Mouse (Mus musculus): ENCODE data around the gene Lmtk3. TPM values are rescaled to one million over a fixed set of nuclear protein-coding genes. Genes with fewer than 3 reads are reported as not detected.
A peak's percentile ranks its signal among the peaks of the same experiment; 100 is the strongest.

Gene Lmtk3
- polyA plus RNA-seq, 2 experiments: 0.18 TPM; not detected in 1

DNA sequence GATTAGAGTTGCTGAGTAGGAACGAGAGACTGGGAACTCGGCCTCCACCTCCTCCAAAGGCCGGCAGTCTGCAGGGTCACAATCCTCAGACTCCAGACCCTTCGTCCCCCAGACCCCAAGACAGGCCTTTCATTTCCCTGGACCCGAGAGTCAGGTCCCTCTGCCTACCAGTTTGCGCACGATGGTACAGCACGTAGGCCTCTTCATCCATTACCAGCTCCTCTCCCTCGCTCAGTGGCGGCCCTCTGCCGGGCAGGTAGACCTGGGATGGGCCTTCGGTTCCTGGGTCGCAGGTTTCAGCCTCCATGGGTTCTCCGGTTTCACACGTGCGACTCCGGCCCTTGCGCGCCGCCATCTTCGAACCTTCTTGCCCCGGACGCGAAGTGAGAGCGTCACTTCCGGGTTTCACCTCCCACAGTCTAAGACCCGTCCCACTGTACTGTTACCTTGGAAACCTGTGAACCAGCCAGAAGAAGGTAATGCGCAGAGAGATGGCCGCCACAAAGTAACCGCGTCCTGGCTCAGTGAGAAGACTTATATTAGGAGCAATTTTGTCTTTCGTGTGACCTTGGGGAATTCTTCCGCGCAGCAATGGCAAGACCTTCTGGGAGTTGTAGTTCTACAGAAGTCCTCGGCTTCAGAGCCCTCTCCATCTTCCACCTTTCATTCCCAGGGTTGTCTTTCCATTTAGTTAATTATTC, 47.0 kb downstream of the Lmtk3 start, which contains the start of gene Grwd1:
TSS of gene Grwd1 (minus strand) at position 518 of the 701 bp plus-strand sequence.
- peaks cover 0 to 7% of the 10 kb centered on the region in 2 experiments; a peak in 3 of 4 replicates for H3K4me1 ChIP-seq (replicated peaks; ENCODE audit: control insufficient read depth in 2 of 2, insufficient read depth in 2 of 2, low read length in 1 of 2)
- no peak within 1 kb of the TSS for H3K27ac ChIP-seq
- H3K4me2 ChIP-seq (ENCODE audit: low read depth): peak within 1 kb of the TSS; percentile 76
- H3K4me3 ChIP-seq (ENCODE audit: insufficient read depth in 1 of 2, low read depth in 2 of 2, low read length in 2 of 2): peak within 1 kb of the TSS; percentile 72 to 77
- H3K36me3 ChIP-seq (replicated peaks; ENCODE audit: control insufficient read depth, insufficient read depth, low read depth): peaks cover 27% of the 10 kb centered on the region
- ATAC-seq (ENCODE audit: insufficient read depth) (peak; percentile 81), DNase-seq (ENCODE audit: low read depth in 3 of 3, low spot score in 3 of 3) (peak; percentile 71 to 77 (median 75))
- no peak for TF ChIP-seq CTCF (IDR thresholded peaks at IDR 0.05; ENCODE audit: low read depth)
- TF ChIP-seq EP300 (IDR thresholded peaks at IDR 0.05; ENCODE audit: low read depth): no peak
- WGBS (ENCODE audit: insufficient replicate concordance): under 1% methylated on average over 35 of the region's 35 CpGs
- peak within 1 kb of the TSS; percentile 50 for H3K9ac ChIP-seq (replicated peaks)
- H3K9me3 ChIP-seq (ENCODE audit: control insufficient read depth, low read length): no peaks in the 10 kb centered on the region
- H3K27me3 ChIP-seq (ENCODE audit: control insufficient read depth, insufficient read depth, low read length): peaks cover 45% of the 10 kb centered on the region

DNA sequence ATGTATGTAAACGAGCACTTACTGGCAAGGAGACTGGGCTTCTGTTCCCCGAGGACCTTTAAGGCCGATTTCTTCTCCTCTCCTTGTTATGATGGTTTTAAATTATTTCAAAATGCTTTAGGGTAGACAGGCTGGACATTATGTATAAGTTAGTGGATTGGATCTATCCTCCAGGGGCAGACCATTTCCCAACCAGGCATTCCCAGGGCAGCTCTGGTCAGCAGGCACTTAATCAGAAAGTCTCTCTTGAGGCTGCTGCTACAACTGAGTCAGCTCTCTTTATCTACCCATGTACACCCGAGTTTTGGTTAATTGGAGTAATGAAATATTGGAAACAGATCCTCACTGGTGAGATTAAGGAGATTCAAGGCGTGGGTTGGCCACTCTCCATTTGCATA, 47.6 kb downstream of the Lmtk3 start:
- peak overlapping the region; percentile 72 to 77 for H3K4me3 ChIP-seq (ENCODE audit: insufficient read depth in 1 of 2, low read depth in 2 of 2, low read length in 2 of 2)
- peak overlapping the region; percentile 76 for H3K4me2 ChIP-seq (ENCODE audit: low read depth)
- H3K9ac ChIP-seq (replicated peaks): peak overlapping the region; percentile 50; the same call in 1 of the 2 replicates
- TF ChIP-seq CTCF (IDR thresholded peaks at IDR 0.05; ENCODE audit: low read depth): no peak
- TF ChIP-seq EP300 (IDR thresholded peaks at IDR 0.05; ENCODE audit: low read depth): no peak
- peaks cover 48% of the 10 kb centered on the region for H3K27me3 ChIP-seq (ENCODE audit: control insufficient read depth, insufficient read depth, low read length)
- peaks cover 0 to 7% of the 10 kb centered on the region in 2 experiments; a peak in 3 of 4 replicates for H3K4me1 ChIP-seq (replicated peaks; ENCODE audit: control insufficient read depth in 2 of 2, insufficient read depth in 2 of 2, low read length in 1 of 2)
- H3K9me3 ChIP-seq (ENCODE audit: control insufficient read depth, low read length): no peaks in the 10 kb centered on the region
- H3K27ac ChIP-seq: no peak overlapping the region
- no peak for DNase-seq (ENCODE audit: low read depth in 3 of 3, low spot score in 3 of 3)
- 13% methylated on average over 5 of the region's 5 CpGs for WGBS (ENCODE audit: insufficient replicate concordance)
- ATAC-seq (ENCODE audit: insufficient read depth): peak; percentile 7; the same call in 1 of the 2 replicates
- peaks cover 21% of the 10 kb centered on the region for H3K36me3 ChIP-seq (replicated peaks; ENCODE audit: control insufficient read depth, insufficient read depth, low read depth)

DNA sequence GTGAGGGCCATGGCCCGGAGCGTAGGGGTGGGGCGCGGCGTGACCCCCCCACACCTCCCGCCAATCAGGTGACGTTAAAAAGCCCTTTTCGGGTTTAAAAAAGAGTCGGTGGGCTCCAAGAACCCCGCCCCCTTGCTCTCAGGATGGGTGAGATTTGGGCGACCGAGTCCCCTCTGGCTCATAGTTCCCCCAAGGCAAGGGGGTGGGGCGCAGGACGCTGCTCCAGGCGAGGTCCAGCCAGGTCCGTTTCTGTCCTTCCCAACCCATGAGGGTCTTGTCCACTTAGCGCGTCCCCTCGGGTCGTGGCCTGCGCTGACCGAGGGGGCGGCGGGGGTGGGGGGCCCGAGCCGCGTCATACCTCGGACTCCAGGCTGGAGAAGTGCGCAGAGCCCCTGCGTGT, 48.9 kb downstream of the Lmtk3 start:
- peaks cover 48% of the 10 kb centered on the region for H3K27me3 ChIP-seq (ENCODE audit: control insufficient read depth, insufficient read depth, low read length)
- H3K4me1 ChIP-seq (replicated peaks; ENCODE audit: control insufficient read depth in 2 of 2, insufficient read depth in 2 of 2, low read length in 1 of 2): peaks cover 0 to 7% of the 10 kb centered on the region in 2 experiments; a peak in 3 of 4 replicates
- no peak overlapping the region for H3K27ac ChIP-seq
- no peaks in the 10 kb centered on the region for H3K9me3 ChIP-seq (ENCODE audit: control insufficient read depth, low read length)
- no peak for ATAC-seq (ENCODE audit: insufficient read depth)
- peaks cover 12% of the 10 kb centered on the region for H3K36me3 ChIP-seq (replicated peaks; ENCODE audit: control insufficient read depth, insufficient read depth, low read depth)
- 10% methylated on average over 30 of the region's 30 CpGs for WGBS (ENCODE audit: insufficient replicate concordance)
- no peak for DNase-seq (ENCODE audit: low read depth in 3 of 3, low spot score in 3 of 3)
- no peak for TF ChIP-seq CTCF (IDR thresholded peaks at IDR 0.05; ENCODE audit: low read depth)
- no peak for TF ChIP-seq EP300 (IDR thresholded peaks at IDR 0.05; ENCODE audit: low read depth)
- H3K9ac ChIP-seq (replicated peaks): no peak overlapping the region
- H3K4me2 ChIP-seq (ENCODE audit: low read depth): no peak overlapping the region
- no peak overlapping the region for H3K4me3 ChIP-seq (ENCODE audit: insufficient read depth in 1 of 2, low read depth in 2 of 2, low read length in 2 of 2)

DNA sequence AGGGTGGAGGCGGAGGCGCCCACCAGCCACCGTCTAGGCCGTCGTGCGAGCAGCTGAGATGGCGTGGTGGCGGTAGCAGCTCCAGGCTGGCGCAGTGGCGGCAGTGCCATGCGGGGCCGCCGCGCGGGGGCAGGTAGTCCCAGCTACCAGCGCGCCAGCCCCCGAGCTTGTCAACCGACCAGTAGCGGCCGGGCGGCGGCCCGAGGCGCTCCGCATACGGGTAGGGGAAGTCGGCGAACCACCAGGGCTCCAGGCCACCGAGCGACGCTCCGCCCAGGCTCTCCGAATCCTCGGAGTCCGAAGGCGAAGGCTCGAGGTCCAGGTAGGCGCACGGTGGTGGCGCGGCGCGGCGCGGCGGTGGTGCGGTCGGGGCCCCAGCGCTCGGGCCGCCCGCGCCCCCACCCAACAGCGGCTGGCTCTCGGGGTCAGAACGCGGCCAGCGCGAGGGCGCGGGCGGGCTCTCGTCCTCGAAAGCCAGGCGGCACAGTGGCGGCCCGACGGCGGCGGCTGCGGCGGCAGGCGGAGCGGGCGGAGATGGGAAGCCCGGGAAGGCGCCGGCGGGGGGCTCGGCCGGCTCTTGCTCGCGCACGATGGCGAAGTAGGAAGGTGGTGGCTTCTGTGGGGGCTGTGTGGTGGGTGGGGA, 49.7 kb downstream of the Lmtk3 start:
- Histone ChIP-seq H3K4me3 (ENCODE audit: insufficient read depth in 1 of 2, low read depth in 2 of 2, low read length in 2 of 2) (peak overlapping the region in 1 of 2 experiments; percentile 34; a peak in 3 of 4 replicates), H3K27ac (no peak overlapping the region), H3K9me3 (ENCODE audit: control insufficient read depth, low read length) (no peaks in the 10 kb centered on the region), H3K4me2 (ENCODE audit: low read depth) (peak overlapping the region; percentile 37), H3K4me1 (replicated peaks; ENCODE audit: control insufficient read depth in 2 of 2, insufficient read depth in 2 of 2, low read length in 1 of 2) (peaks cover 0 to 7% of the 10 kb centered on the region in 2 experiments; a peak in 3 of 4 replicates), H3K36me3 (replicated peaks; ENCODE audit: control insufficient read depth, insufficient read depth, low read depth) (peaks cover 3% of the 10 kb centered on the region), H3K27me3 (ENCODE audit: control insufficient read depth, insufficient read depth, low read length) (peaks cover 48% of the 10 kb centered on the region), H3K9ac (replicated peaks) (no peak overlapping the region)
- no peak for ATAC-seq (ENCODE audit: insufficient read depth)
- 2% methylated on average over 85 of the region's 86 CpGs for WGBS (ENCODE audit: insufficient replicate concordance)
- DNase-seq (ENCODE audit: low read depth in 3 of 3, low spot score in 3 of 3): no peak
- no peak for TF ChIP-seq EP300 (IDR thresholded peaks at IDR 0.05; ENCODE audit: low read depth)
- TF ChIP-seq CTCF (IDR thresholded peaks at IDR 0.05; ENCODE audit: low read depth): no peak

DNA sequence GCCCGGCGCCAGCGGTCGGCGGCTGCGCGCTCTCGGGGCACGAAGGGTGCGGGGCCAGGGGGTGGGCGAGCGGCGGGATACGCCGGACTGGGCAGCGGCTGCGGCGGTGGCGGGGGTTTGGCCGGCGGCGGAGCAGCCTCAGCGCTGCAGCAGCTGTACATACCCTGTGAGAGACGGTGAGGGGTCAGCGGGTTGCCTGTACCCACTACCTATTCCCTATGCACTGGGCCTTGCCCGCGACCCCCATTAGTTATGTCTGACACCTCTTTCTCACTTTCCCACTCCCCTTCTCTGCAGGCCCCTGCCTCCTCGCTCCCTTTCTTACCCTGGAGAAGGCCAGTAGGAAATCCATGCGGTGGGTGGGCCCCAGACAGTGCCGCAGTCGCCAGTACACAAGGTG, 50.4 kb downstream of the Lmtk3 start:
- H3K4me3 ChIP-seq (ENCODE audit: insufficient read depth in 1 of 2, low read depth in 2 of 2, low read length in 2 of 2): peak overlapping the region in 1 of 2 experiments; percentile 34; a peak in 2 of 4 replicates
- TF ChIP-seq EP300 (IDR thresholded peaks at IDR 0.05; ENCODE audit: low read depth): no peak
- TF ChIP-seq CTCF (IDR thresholded peaks at IDR 0.05; ENCODE audit: low read depth): no peak
- no peak overlapping the region for H3K9ac ChIP-seq (replicated peaks)
- 8% methylated on average over 31 of the region's 31 CpGs for WGBS (ENCODE audit: insufficient replicate concordance)
- H3K9me3 ChIP-seq (ENCODE audit: control insufficient read depth, low read length): no peaks in the 10 kb centered on the region
- DNase-seq (ENCODE audit: low read depth in 3 of 3, low spot score in 3 of 3) (no peak), ATAC-seq (ENCODE audit: insufficient read depth) (no peak)
- H3K27me3 ChIP-seq (ENCODE audit: control insufficient read depth, insufficient read depth, low read length): peaks cover 48% of the 10 kb centered on the region
- H3K27ac ChIP-seq: no peak overlapping the region
- peak overlapping the region; percentile 37; the same call in 1 of the 2 replicates for H3K4me2 ChIP-seq (ENCODE audit: low read depth)
- peaks cover 2% of the 10 kb centered on the region; the same call in 1 of the 2 replicates for H3K36me3 ChIP-seq (replicated peaks; ENCODE audit: control insufficient read depth, insufficient read depth, low read depth)
- H3K4me1 ChIP-seq (replicated peaks; ENCODE audit: control insufficient read depth in 2 of 2, insufficient read depth in 2 of 2, low read length in 1 of 2): peaks cover 0 to 7% of the 10 kb centered on the region in 2 experiments; a peak in 3 of 4 replicates
